Mouse (Mus musculus): ENCODE data around the gene Hist2h3b.

DNA sequence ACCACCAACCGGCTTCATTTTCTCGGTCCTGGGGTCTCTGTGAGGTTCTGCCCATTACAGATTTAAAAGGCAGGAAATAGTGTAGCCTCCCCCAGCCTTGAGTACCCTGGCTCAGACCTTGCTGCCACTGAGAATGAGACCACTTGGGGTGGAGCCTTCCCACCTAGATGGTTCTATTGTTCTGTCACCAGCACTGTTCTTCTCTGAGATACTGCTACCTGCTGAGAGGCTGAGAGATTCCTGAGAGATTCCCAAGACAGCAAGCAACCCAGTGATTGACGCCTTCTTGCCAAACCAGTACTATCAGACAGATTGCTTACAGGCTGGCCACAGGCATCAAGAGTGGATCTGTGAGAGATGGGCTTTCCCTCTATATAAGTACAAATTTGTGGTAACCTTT, 20.7 kb downstream of the Hist2h3b start:
- TF ChIP-seq CTCF (conservative IDR thresholded peaks at IDR 0.05 in 1 of 2, IDR thresholded peaks at IDR 0.05 in 1 of 2; ENCODE audit: low read depth in 2 of 2, low read length in 2 of 2): no peak
- TF ChIP-seq POLR2A (IDR thresholded peaks at IDR 0.05; ENCODE audit: low read depth, low read length): no peak
- no peak for TF ChIP-seq KAT2A (IDR thresholded peaks at IDR 0.05; ENCODE audit: insufficient replicate concordance, low read length)
- no peak for TF ChIP-seq MAX (IDR thresholded peaks at IDR 0.05; ENCODE audit: low read length)
- no peak for TF ChIP-seq BHLHE40 (IDR thresholded peaks at IDR 0.05; ENCODE audit: low read depth, low read length)
- no peak for TF ChIP-seq PAX5 (IDR thresholded peaks at IDR 0.05; ENCODE audit: low read length)
- TF ChIP-seq MAFK (IDR thresholded peaks at IDR 0.05; ENCODE audit: insufficient replicate concordance, low read length): no peak
- TF ChIP-seq UBTF (IDR thresholded peaks at IDR 0.05; ENCODE audit: low read depth, low read length): no peak
- no peak for TF ChIP-seq RCOR1 (conservative IDR thresholded peaks at IDR 0.05; ENCODE audit: low read depth, low read length)
- no peak for TF ChIP-seq NRF1 (IDR thresholded peaks at IDR 0.05; ENCODE audit: low read depth, low read length)

Data from CH12.LX (cell line).